Mouse (Mus musculus) spleen, postnatal 10 days (tissue): ENCODE measurements at regions not wholly inside any gene's neighbourhood (a gene's known extent, or its start where the extent isn't known, plus 50 kb on each side); places are given as distances from the start of the nearest gene placed in this dataset.
"Not testable (repeated sequence)": the region's sequence is repeated elsewhere in the genome, so short reads cannot be mapped to it uniquely, and the experiment has no call there.

Experiments used
- DNase-seq, 2 experiments: peaks; one replicate each; pipeline ENCODE4 v3.0.0; 2021 to 2022; ENCODE audit warnings: low spot score in 2 of 2

DNA sequence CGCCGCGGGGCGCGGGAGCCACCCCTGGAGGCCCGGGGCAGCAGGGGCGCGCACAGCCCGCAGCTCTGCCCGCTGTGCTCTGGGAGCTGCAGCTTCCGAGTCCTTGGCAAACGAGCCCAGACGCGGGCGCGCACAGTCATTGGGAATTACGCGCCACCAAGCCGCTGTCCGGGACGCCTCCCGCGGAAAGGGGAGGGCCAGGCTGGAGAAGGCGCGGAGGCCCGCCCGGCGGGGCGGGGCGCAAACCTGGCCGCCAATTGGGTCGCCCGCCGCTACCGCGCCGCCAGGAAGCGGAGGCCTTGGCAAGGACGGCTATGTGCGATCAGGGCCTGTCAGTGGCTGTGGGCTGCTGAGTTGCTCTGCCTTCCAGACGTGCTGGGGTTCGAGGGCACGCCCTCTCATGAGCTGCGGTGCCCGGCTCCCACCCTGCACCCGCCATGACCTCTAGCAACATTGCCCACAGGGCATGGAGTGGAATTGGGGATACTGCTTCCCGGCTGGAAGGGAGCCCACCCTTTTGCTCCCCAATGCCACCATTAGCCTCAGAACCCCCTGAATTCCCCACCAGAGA, 739.1 kb upstream of the Ywhaq start:
- peak in 1 of 2 experiments; percentile 10 for DNase-seq

DNA sequence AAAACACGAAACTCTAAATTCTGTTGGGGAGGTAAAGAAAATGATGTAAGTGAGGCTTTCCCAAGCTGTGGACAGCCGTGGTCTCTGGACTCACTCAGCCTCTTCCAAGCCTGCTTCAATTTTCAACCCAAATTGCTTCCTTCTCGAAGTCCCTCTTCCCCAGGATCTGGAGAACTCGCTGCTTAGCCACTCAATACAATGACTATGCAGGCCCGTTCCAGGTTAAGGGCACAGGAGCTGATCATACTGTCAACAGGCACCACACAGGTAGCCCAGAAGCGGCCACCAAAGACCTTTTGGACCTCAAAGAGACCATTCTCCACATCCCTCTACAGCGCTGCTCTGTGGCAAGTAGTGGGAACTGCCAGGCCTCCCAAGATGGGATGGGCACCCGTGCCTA, 737.9 kb upstream of the Ywhaq start:
- DNase-seq, result not testable (repeated sequence)
